Comparison of ENCODE assay signal across 17 mouse cellular contexts in genomic region chr3:116928994-116929393, GRCm38 (mm10). TPM values are rescaled to one million over a fixed set of nuclear protein-coding genes. Genes with fewer than 3 reads are reported as not detected.
DNase-seq lines count a peak whose midpoint lies in the region; ATAC-seq and TF ChIP-seq lines count a peak whose summit lies in the region.
"Had no signal": no experiment of that assay in that cellular context is flagged by ENCODE, and none has a peak within 500 bp of the region (broad histone marks: within the 10 kb centered on the region; RNA-seq: fewer than 3 reads in every experiment).

No protein-coding gene starts in this region.

- WGBS in hindbrain, postnatal 0 days: 61% methylated on average over 4 of the region's 4 CpGs

- H3K27ac ChIP-seq in hindbrain, postnatal 0 days: no peak overlapping the region
- H3K27ac ChIP-seq: macrophage had no signal

- H3K4me3 ChIP-seq in hindbrain, postnatal 0 days (ENCODE audit: low read length): no peak overlapping the region

- no peak overlapping the region for H3K9ac ChIP-seq in hindbrain, postnatal 0 days (replicated peaks; ENCODE audit: low read length)

- ATAC-seq in hindbrain, postnatal 0 days: peak; percentile 95

- H3K4me2 ChIP-seq in hindbrain, postnatal 0 days (ENCODE audit: low read depth, low read length): no peak overlapping the region

- DNase-seq in embryo, embryonic 11 days: peak; percentile 7
- DNase-seq in embryo, embryonic 10.5 days (ENCODE audit: low spot score): no peak
- DNase-seq in left cerebral cortex, postnatal 4 days: peak; percentile 62
- DNase-seq in left cerebral cortex, adult 9 months (ENCODE audit: low spot score in 2 of 2): no peak
- peak; percentile 70 for DNase-seq in hindbrain, postnatal 0 days (ENCODE audit: low spot score)
- DNase-seq in retina, postnatal 1 day: peak; percentile 84
- DNase-seq in ovary, postnatal 10 days (ENCODE audit: low spot score): no peak
- DNase-seq in yolk sac, embryonic 10.5 days (ENCODE audit: low spot score): no peak
- DNase-seq: cerebellum, adult 18-20 months; kidney, postnatal 36 days; right cerebral cortex, adult 18-20 months; thymus, postnatal 36 days had no signal

- no peak for TF ChIP-seq CTCF in hindbrain, postnatal 0 days (IDR thresholded peaks at IDR 0.05; ENCODE audit: low read depth)

- no peaks in the 10 kb centered on the region for H3K4me1 ChIP-seq in hindbrain, postnatal 0 days (ENCODE audit: insufficient read depth, low read length)

- H3K36me3 ChIP-seq in hindbrain, postnatal 0 days (ENCODE audit: insufficient read depth, low read length): no peaks in the 10 kb centered on the region

- no peaks in the 10 kb centered on the region for H3K27me3 ChIP-seq in hindbrain, postnatal 0 days (ENCODE audit: insufficient read depth, low read length)

- intact Hi-C loops in left cerebral cortex, postnatal 4 days (cut with DNase I): no loop called here

- H3K9me3 ChIP-seq in hindbrain, postnatal 0 days (ENCODE audit: low read length): no peaks in the 10 kb centered on the region

RNA-seq across cellular contexts. Expression of gene 4930455H04Rik, which starts 39.1 kb away (rescaled TPM):
- total RNA-seq in left cerebral cortex, postnatal 4 days (2021): not detected
- not detected in 2 replicates for total RNA-seq in hindbrain, postnatal 0 days (2014; rRNA removed)
- polyA plus RNA-seq in hindbrain, postnatal 0 days (2015; fragmentation: Nextera tagmentation; extraction: Ambion mirVana): not detected in 2 replicates
- total RNA-seq: granulocyte monocyte progenitor cell, adult 5-6 weeks; left cerebral cortex, postnatal 10 days; MEL had no signal
- polyA plus RNA-seq: macrophage; stomach, embryonic 14.5 days had no signal

RNA-seq across cellular contexts. Expression of gene Palmd, which starts 39.8 kb away (rescaled TPM):
- 10 to 100 TPM; 11.7 to 13.0 TPM for total RNA-seq in left cerebral cortex, postnatal 4 days (2021)
- 2.9 and 4.9 TPM in 2 replicates for total RNA-seq in hindbrain, postnatal 0 days (2014; rRNA removed)
- 9.1 and 9.7 TPM in 2 replicates for polyA plus RNA-seq in hindbrain, postnatal 0 days (2015; fragmentation: Nextera tagmentation; extraction: Ambion mirVana)
- total RNA-seq: granulocyte monocyte progenitor cell, adult 5-6 weeks; MEL had no signal
- polyA plus RNA-seq: macrophage had no signal

Comparison
In these comparisons a context has a peak if more than half of its experiments do, and no peak if none do; other contexts are left out.
1. DNase-seq: peak in embryo, embryonic 11 days (single experiment), left cerebral cortex, postnatal 4 days (single experiment), hindbrain, postnatal 0 days (single experiment) and retina, postnatal 1 day (single experiment); none in embryo, embryonic 10.5 days (single experiment), left cerebral cortex, adult 9 months (0 of 2), ovary, postnatal 10 days (single experiment) and yolk sac, embryonic 10.5 days (single experiment).